Mouse (Mus musculus) kidney, embryonic 16.5 days (tissue): ENCODE data around the gene Polr2i. TPM values are rescaled to one million over a fixed set of nuclear protein-coding genes. Genes with fewer than 3 reads are reported as not detected.
A peak's percentile ranks its signal among the peaks of the same experiment; 100 is the strongest.
"Not testable (repeated sequence)": the region's sequence is repeated elsewhere in the genome, so short reads cannot be mapped to it uniquely, and the experiment has no call there.

Experiments
- ATAC-seq: fragments of 200-750 bp; cut with Nextera tagmentation; 2 replicates; pipeline ENCODE4 v1.8.0; 2017; ENCODE audit warnings: moderate TSS enrichment; ENCODE audit not compliant: low FRiP score, low TSS enrichment
- H3K27ac ChIP-seq: fragments of 300-500 bp; sonication (generic); 2 replicates; pipeline ENCODE4 v1.5.1; 2014; ENCODE audit warnings: low read length
- H3K27me3 ChIP-seq: fragments of 300-500 bp; sonication (generic); 2 replicates; pipeline ENCODE4 v1.6.1; 2014; ENCODE audit warnings: low read length, control low read depth, mixed read lengths; ENCODE audit not compliant: insufficient read depth
- H3K36me3 ChIP-seq: fragments of 300-500 bp; sonication (generic); 2 replicates; pipeline ENCODE4 v1.6.1; 2014; ENCODE audit warnings: low read length, control low read depth, mixed read lengths; ENCODE audit not compliant: insufficient read depth
- H3K4me1 ChIP-seq: fragments of 300-500 bp; sonication (generic); 2 replicates; pipeline ENCODE4 v1.6.1; 2014; ENCODE audit warnings: low read length, control low read depth, mixed read lengths; ENCODE audit not compliant: insufficient read depth
- H3K4me2 ChIP-seq: fragments of 300-500 bp; sonication (generic); replicated peaks from 2 replicates; pipeline ENCODE4 v1.6.1; 2014; ENCODE audit warnings: low read depth, low read length
- H3K4me3 ChIP-seq: fragments of 300-500 bp; sonication (generic); 2 replicates; pipeline ENCODE4 v1.5.1; 2014; ENCODE audit warnings: mild to moderate bottlenecking, low read length
- H3K9ac ChIP-seq: fragments of 300-500 bp; sonication (generic); replicated peaks from 2 replicates; pipeline ENCODE4 v1.6.1; 2014; ENCODE audit warnings: low read length
- H3K9me3 ChIP-seq: fragments of 300-500 bp; sonication (generic); 2 replicates; pipeline ENCODE4 v1.6.1; 2016; ENCODE audit warnings: low read length, control low read depth
- WGBS: fragments of 180-500 bp; shearing (Covaris S2); extraction: QIAGEN DNeasy Blood & Tissue Kit; methylation state at CpG from one replicate; pipeline ENCODE4 v1.1.7; 2014; 5-methylcytosine and 5-hydroxymethylcytosine counted together
- polyA plus RNA-seq: library from polyadenylated mRNA; unstranded; fragments of >200 nt; fragmentation: Nextera tagmentation; extraction: Ambion mirVana; gene quantifications from 2 replicates; pipeline ENCODE4 v1.2.1, GENCODE M21; 2015

Gene Polr2i
- polyA plus RNA-seq = 145 and 146 TPM in 2 replicates

DNA sequence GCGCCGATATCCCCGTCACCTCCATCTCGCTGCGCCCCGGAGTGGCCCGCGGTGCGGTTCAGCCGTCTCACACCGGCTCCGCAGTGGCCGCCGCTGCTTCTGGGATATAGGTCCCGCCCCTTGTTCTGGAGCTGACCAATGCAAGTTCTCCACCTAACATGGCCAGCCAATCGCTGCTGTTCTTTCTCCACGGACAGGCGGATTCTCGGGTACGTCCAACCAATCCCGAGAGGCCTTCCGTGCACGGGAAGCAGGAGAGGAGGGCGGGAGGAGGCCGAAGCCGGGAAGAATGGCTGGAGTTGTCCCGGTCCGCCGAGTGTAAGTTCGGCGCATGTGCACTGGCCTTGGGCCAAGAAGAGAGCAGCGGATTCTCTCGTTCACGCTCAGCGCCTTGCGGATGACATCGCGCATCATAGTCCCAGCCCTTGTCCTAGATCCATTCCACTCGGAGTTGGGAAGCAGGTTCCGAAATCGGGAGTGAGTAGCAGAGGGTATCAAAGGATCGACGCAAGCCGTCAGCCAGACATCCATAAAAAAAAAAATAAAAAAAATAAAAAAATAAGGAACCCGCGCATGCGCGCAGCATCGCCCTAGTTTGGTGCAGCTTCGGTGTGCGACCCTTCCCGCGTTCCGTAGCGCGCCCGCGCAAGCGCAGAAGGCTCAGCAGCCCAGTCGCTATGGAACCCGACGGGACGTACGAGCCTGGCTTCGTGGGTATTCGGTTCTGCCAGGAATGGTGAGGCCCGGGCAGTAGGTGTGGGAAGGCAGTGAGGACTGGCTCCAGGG lies at the start of gene Polr2i, which contains the start of gene Tbcb:
Gene Polr2i, plus strand, starts transcription at position 280 of the 786 bp plus-strand sequence.
Gene Tbcb, minus strand, starts transcription at position 604 of the 786 bp plus-strand sequence.
- Histone ChIP-seq H3K27ac (peak within 1 kb of the TSS; percentile 98), H3K9ac (peak within 1 kb of the TSS; percentile 83), H3K27me3 (no peaks in the 10 kb centered on the region), H3K4me1 (peaks cover 17% of the 10 kb centered on the region), H3K9me3 (no peaks in the 10 kb centered on the region), H3K4me3 (peak within 1 kb of the TSS; percentile 77), H3K4me2 (peak within 1 kb of the TSS; percentile 75), H3K36me3 (peaks cover 17% of the 10 kb centered on the region)
- under 1% methylated on average over 67 of the region's 67 CpGs for WGBS
- peak; percentile 95 for ATAC-seq

DNA sequence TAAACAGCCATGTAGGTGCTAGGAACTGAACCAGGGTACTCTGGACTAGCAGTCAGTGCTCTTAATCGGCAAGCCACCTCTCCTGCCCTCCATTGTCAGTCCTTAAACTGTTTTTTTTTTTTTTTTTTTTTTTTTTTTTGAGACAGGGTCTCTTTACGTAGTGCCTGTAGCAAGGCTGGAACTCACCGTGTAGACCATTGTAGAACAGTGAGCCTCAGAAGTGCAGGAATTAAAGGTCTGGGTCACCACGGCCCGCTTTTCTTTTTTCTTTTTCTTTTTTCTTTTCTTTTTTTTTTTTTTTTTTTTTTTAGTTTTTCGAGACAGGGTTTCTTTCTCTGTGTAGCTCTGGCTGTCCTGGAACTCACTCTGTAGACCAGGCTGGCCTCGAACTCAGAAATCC lies 48.6 kb upstream of the Polr2i start:
- not testable (repeated sequence) for ATAC-seq, H3K9me3 ChIP-seq, H3K9ac ChIP-seq, H3K4me2 ChIP-seq, H3K27me3 ChIP-seq, H3K27ac ChIP-seq, H3K4me3 ChIP-seq
- Histone ChIP-seq H3K4me1 (peaks cover 10% of the 10 kb centered on the region; the same call in 1 of the 2 replicates), H3K36me3 (peaks cover 29% of the 10 kb centered on the region)
- 77% methylated on average over 6 of the region's 7 CpGs for whole genome bisulfite sequencing

DNA sequence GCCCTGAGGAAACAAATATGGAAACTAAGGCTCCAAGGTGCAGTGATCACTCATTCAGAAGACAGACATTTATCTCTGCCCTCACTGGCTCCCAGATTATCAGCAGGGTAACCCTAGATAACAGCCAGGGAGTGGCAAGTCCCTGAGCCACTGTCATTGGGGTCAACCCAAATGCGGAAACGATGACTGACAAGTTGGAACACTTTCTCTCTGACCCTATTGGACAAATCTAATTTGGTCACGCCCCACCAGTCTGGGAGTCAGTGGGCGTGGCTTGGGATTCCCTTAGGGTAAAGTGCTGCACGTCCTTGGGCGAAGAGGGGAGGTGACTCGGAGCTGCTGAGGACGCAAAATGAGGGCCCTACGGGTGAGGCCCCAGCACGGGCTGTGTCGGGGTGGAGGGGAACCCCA lies 47.9 kb upstream of the Polr2i start, which contains the start of gene Cox7a1:
Gene Cox7a1, plus strand, starts transcription at position 266 of the 411 bp plus-strand sequence.
- peak within 1 kb of the TSS; percentile 31 for H3K4me3 ChIP-seq
- ATAC-seq = peak; percentile 76
- H3K9me3 ChIP-seq = no peaks in the 10 kb centered on the region
- H3K4me1 ChIP-seq = peaks cover 10% of the 10 kb centered on the region; the same call in 1 of the 2 replicates
- H3K9ac ChIP-seq = peak within 1 kb of the TSS; percentile 37; the same call in 1 of the 2 replicates
- H3K27ac ChIP-seq = no peak within 1 kb of the TSS; the same call in 1 of the 2 replicates
- H3K36me3 ChIP-seq = peaks cover 29% of the 10 kb centered on the region
- H3K4me2 ChIP-seq = peak within 1 kb of the TSS; percentile 54
- H3K27me3 ChIP-seq = no peaks in the 10 kb centered on the region
- 1% methylated on average over 11 of the region's 11 CpGs for WGBS

DNA sequence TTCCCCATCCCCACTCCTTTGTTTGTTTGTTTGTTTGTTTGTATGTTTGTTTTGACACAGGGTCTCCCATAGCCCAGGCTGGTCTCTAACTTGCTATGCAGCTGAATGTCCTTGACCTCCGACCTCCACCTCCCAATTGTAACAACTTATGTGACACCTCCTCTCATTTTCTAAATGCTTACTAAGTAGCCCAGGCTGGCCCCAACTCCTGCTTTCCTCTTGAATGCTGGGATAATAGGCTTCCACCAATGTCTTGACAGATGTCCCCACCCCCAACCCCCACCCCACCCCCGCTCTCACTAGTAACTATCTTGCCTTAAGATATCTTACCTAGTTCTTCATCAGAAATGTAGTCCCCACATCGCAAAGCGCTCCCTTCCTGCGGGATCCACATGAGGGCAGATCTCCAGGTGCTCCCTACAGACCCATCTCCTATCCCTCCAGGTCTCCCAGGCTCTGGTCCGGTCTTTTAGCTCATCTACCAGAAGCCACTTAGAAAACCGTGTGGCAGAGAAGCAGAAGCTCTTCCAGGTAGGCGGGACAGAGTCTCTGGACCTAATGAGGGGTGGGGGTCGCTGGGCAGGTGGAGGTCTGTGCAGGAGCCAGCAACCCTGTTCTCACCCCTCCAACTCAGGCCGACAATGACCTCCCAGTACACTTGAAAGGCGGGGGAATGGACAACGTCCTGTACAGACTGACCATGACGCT lies 47.0 kb upstream of the Polr2i start:
- Histone ChIP-seq H3K9me3 (no peaks in the 10 kb centered on the region), H3K4me3 (no peak overlapping the region), H3K27ac (no peak overlapping the region), H3K9ac (peak overlapping the region; percentile 37; the same call in 1 of the 2 replicates), H3K4me1 (peaks cover 10% of the 10 kb centered on the region; the same call in 1 of the 2 replicates), H3K4me2 (no peak overlapping the region), H3K36me3 (peaks cover 37% of the 10 kb centered on the region), H3K27me3 (no peaks in the 10 kb centered on the region)
- 73% methylated on average over 13 of the region's 13 CpGs for WGBS
- ATAC-seq = no peak

DNA sequence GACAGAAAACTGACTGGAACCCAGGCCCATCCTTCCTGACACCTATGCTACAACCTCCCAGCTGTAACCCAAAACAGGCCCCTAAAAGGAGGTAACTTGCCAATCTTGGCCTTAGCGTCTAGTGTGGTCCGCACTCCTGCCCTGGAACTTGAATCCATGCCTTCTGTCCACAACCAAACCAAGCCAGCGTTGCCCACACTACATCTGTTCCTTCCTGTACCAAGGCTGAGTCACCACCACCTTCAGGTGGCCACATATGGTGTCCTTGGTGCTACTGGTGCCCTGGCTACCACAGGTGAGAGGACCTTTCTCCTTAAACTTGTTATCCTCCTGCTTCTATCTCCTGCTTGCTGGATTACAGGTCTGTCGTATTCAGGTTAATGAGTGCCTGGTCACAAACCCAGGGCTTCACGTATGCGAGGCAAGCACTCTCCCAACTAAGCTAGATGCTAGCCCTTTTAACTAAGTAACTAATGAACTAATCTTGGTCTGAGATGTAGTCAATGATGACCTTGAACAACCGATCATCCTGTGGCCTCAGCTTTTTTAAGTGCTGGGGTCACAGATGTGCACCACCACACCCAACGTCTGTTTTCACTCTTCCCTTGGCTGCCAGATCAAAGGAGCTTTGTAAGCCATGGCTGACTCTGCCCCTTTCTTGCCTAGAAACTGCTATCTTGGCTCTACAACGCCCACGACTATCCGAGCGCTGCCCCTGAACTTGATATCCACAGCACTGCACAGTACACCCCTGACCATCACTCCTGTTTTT lies 43.2 kb upstream of the Polr2i start:
- 66% methylated on average over 12 of the region's 12 CpGs for WGBS

DNA sequence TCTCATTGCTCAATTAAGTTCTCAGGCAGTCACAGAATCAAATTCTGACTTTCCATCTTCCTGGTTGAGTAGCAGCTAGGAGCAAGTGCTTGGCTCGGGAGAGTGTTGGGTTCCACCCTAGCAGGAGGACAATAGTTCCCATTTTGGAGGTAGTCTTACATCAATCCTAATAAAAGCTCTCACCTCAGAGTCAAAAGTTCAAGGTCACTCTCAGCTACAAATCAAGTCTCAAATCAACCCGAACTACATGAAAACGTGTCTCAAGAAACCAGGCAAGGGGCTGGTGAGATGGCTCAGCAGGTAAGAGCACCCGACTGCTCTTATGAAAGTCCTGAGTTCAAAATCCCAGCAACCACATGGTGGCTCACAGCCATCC lies 42.6 kb upstream of the Polr2i start:
- peaks cover 55% of the 10 kb centered on the region for H3K36me3 ChIP-seq
- WGBS = 61% methylated on average over 4 of the region's 4 CpGs
- no peak overlapping the region for H3K4me3 ChIP-seq
- peaks cover 17% of the 10 kb centered on the region for H3K4me1 ChIP-seq
- no peak overlapping the region for H3K4me2 ChIP-seq
- H3K9me3 ChIP-seq = no peaks in the 10 kb centered on the region
- no peak for ATAC-seq
- H3K27ac ChIP-seq = no peak overlapping the region
- H3K27me3 ChIP-seq = no peaks in the 10 kb centered on the region
- no peak overlapping the region for H3K9ac ChIP-seq

More for the DNA sequence above, 43.2 kb upstream of the Polr2i start:
- Histone ChIP-seq H3K27me3 (no peaks in the 10 kb centered on the region), H3K9ac (no peak overlapping the region), H3K36me3 (peaks cover 55% of the 10 kb centered on the region), H3K4me3 (no peak overlapping the region), H3K27ac (no peak overlapping the region), H3K4me2 (no peak overlapping the region), H3K9me3 (no peaks in the 10 kb centered on the region), H3K4me1 (peaks cover 21% of the 10 kb centered on the region)
- no peak for ATAC-seq

DNA sequence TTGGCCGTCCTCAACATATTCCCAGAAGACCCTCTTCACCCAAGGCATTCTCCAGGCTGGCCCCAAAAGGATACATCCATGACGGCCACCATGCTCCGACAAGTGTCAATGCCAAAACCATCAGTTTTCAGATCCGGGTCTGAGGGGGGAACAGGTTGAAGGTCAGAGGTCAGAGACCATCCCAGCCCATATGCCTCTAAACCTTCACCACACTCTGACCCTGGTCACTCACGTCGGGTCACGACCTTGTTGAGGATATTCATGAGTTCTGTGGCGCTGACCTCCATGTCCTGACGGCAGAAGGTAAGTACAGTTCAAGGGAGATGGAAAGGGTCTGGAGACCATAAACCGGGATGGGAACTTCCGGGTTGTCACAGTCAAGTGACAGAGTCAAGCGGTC lies 39.7 kb upstream of the Polr2i start:
- no peak for ATAC-seq
- H3K36me3 ChIP-seq = peaks cover 44% of the 10 kb centered on the region
- 86% methylated on average over 12 of the region's 12 CpGs for WGBS

DNA sequence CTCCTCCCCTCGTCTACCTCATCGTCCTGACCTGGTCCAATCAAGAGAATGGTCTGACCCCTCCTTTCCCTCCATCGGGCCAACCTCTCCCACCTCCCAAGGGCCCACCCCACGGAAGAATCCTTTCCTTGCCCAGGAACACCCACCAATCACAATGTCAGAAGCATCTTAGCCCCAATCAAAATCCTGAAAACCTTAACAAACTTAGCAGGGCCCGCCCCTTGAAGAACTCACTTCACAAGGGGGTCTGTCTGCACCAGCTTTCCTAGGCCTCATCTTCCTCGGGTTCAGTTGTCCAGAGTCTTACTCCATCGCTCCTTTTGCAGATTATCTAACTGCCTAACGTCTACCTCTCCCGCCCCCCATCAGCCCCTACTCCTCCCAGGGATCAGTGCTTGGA lies 38.7 kb upstream of the Polr2i start:
- Histone ChIP-seq H3K9me3 (no peaks in the 10 kb centered on the region), H3K4me2 (peak overlapping the region; percentile 65), H3K36me3 (peaks cover 35% of the 10 kb centered on the region), H3K4me1 (peaks cover 21% of the 10 kb centered on the region), H3K4me3 (peak overlapping the region; percentile 91), H3K27ac (peak overlapping the region; percentile 89), H3K9ac (peak overlapping the region; percentile 81), H3K27me3 (no peaks in the 10 kb centered on the region)
- 22% methylated on average over 9 of the region's 9 CpGs for WGBS
- no peak; the same call in 1 of the 2 replicates for ATAC-seq

More for the DNA sequence above, 39.7 kb upstream of the Polr2i start:
- no peak overlapping the region for H3K4me3 ChIP-seq
- no peaks in the 10 kb centered on the region for H3K9me3 ChIP-seq
- H3K4me1 ChIP-seq = peaks cover 17% of the 10 kb centered on the region
- H3K9ac ChIP-seq = no peak overlapping the region
- no peaks in the 10 kb centered on the region for H3K27me3 ChIP-seq
- no peak overlapping the region for H3K27ac ChIP-seq
- H3K4me2 ChIP-seq = no peak overlapping the region

DNA sequence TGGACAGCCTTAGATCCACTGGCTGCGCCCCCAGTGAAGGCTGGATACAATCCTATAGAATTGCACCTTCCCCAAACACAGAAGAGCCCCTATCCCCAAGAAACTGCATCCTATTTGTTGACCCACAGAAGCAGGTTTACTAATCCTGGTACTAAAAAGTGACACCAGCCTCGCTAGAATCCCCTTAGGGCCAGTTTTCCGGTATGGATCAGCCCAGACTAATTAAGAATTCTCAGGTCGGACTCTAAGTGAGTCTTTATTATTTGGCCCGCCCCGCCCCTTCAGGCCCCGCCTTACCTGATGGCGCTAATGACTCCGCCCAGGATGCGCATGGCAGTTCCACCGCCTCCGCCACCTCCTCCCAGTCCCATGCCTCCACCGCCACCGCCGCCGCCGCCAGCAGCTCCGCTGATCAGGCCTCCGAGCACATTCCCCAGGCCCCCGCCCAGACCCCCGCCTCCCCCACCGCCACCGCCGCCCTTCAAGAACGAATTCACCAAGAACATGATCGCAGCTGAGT lies 38.1 kb upstream of the Polr2i start:
- Histone ChIP-seq H3K9me3 (no peaks in the 10 kb centered on the region), H3K4me1 (peaks cover 27% of the 10 kb centered on the region), H3K36me3 (peaks cover 28% of the 10 kb centered on the region), H3K27me3 (no peaks in the 10 kb centered on the region), H3K4me3 (peak overlapping the region; percentile 91), H3K27ac (peak overlapping the region; percentile 89), H3K4me2 (peak overlapping the region; percentile 65), H3K9ac (peak overlapping the region; percentile 81)
- under 1% methylated on average over 26 of the region's 26 CpGs for WGBS
- ATAC-seq = peak; percentile 61
